Mouse (Mus musculus): ENCODE results near the gene Pnma5.

- no peak for TF ChIP-seq JUND (conservative IDR thresholded peaks at IDR 0.05; ENCODE audit: low read depth, low read length)
- TF ChIP-seq UBTF (IDR thresholded peaks at IDR 0.05; ENCODE audit: low read depth, low read length) = no peak
- no peak for TF ChIP-seq HCFC1 (IDR thresholded peaks at IDR 0.05; ENCODE audit: low read depth, low read length)
- TF ChIP-seq NRF1 (IDR thresholded peaks at IDR 0.05; ENCODE audit: low read depth, low read length) = no peak
- TF ChIP-seq MAFK (IDR thresholded peaks at IDR 0.05; ENCODE audit: insufficient replicate concordance, low read length) = no peak
- no peak for TF ChIP-seq ETS1 (conservative IDR thresholded peaks at IDR 0.05; ENCODE audit: low read depth, low read length)
Observed at GRCm38 (mm10) chrX:73061528-73061927, 24.6 kb upstream of the Pnma5 start.

Data from CH12.LX (cell line).